Mouse (Mus musculus) adrenal gland, postnatal 36 days (tissue): ENCODE results near the gene Il5. TPM values are rescaled to one million over a fixed set of nuclear protein-coding genes. Genes with fewer than 3 reads are reported as not detected.
A peak's percentile ranks its signal among the peaks of the same experiment; 100 is the strongest.

Source experiments
- DNase-seq, 2 experiments: peaks; one replicate each; pipeline ENCODE4 v3.0.0; 2021; ENCODE audit warnings: mixed read lengths in 1 of 2
- long read RNA-seq, 2 experiments: library from polyadenylated mRNA; stranded (forward); transcript quantifications; one replicate each; pipeline ENCODE4 v2.0.0; 2021; ENCODE audit warnings: borderline sequencing depth in 2 of 2
- total RNA-seq, 2 experiments: library from RNA; stranded (reverse); gene quantifications; 2 replicates each; pipeline ENCODE4 v1.2.3; 2021

Gene Il5
- total RNA-seq = not detected
- long read RNA-seq, experiment 1 = 0 reads
- long read RNA-seq, experiment 2 = 0 reads

- peak; percentile 45 to 52 for DNase-seq
These were observed at the start of gene Il5 for GRCm38 (mm10) chr11:53720715-53721114. Gene Il5 (plus strand): TSS chr11:53720794.

- DNase-seq = no peak
These were observed 49.2 kb upstream of the Il5 start for GRCm38 (mm10) chr11:53671414-53671813.

- no peak for DNase-seq
These were observed 40.5 kb upstream of the Il5 start for GRCm38 (mm10) chr11:53680141-53680540.

- no peak for DNase-seq
These were observed 38.9 kb upstream of the Il5 start for GRCm38 (mm10) chr11:53681686-53682085.

- DNase-seq = no peak
These were observed 38.4 kb upstream of the Il5 start for GRCm38 (mm10) chr11:53682170-53682569.

GRCm38 (mm10) chr11:53682994-53683530, 37.5 kb upstream of the Il5 start:
- DNase-seq = no peak

GRCm38 (mm10) chr11:53691979-53692378, 28.6 kb upstream of the Il5 start:
- no peak for DNase-seq

- DNase-seq = no peak
These were observed 22.1 kb upstream of the Il5 start for GRCm38 (mm10) chr11:53698521-53698920.

GRCm38 (mm10) chr11:53699351-53699750, 21.2 kb upstream of the Il5 start:
- no peak for DNase-seq

GRCm38 (mm10) chr11:53706236-53706933, 14.2 kb upstream of the Il5 start:
- DNase-seq = peak; percentile 67 to 77

GRCm38 (mm10) chr11:53706934-53707717, 13.5 kb upstream of the Il5 start, which contains the start of gene Rad50:
Gene Rad50 (minus strand): TSS chr11:53707319.
- DNase-seq = peak; percentile 96 to 97

GRCm38 (mm10) chr11:53707718-53708009, 12.9 kb upstream of the Il5 start:
- no peak for DNase-seq

GRCm38 (mm10) chr11:53719701-53720100, 893 bp upstream of the Il5 start:
- DNase-seq = no peak

- DNase-seq = no peak
These were observed 10.9 kb downstream of the Il5 start for GRCm38 (mm10) chr11:53731457-53731856.

GRCm38 (mm10) chr11:53732244-53732643, 11.7 kb downstream of the Il5 start:
- no peak for DNase-seq

GRCm38 (mm10) chr11:53733824-53734223, 13.2 kb downstream of the Il5 start:
- DNase-seq = no peak

GRCm38 (mm10) chr11:53734431-53734830, 13.8 kb downstream of the Il5 start:
- no peak for DNase-seq

GRCm38 (mm10) chr11:53734970-53735681, 14.5 kb downstream of the Il5 start:
- DNase-seq = no peak

- peak; percentile 59 to 74 for DNase-seq
These were observed 15.2 kb downstream of the Il5 start for GRCm38 (mm10) chr11:53735682-53736245.

- peak; percentile 77 to 84 for DNase-seq
These were observed 16.4 kb downstream of the Il5 start for GRCm38 (mm10) chr11:53736771-53737572.

- DNase-seq = peak; percentile 54 to 60
These were observed 17.0 kb downstream of the Il5 start for GRCm38 (mm10) chr11:53737573-53737946.
